Mouse (Mus musculus): ENCODE measurements at regions not wholly inside any gene's neighbourhood (a gene's known extent, or its start where the extent isn't known, plus 50 kb on each side); places are given as distances from the start of the nearest gene placed in this dataset.

- DNase-seq, result no peak
Measured at GRCm38 (mm10) chr13:110450526-110450925, 55.7 kb downstream of the Plk2 start.

GRCm38 (mm10) chr13:110452009-110452525 is 57.2 kb downstream of the Plk2 start:
- DNase-seq, result no peak

GRCm38 (mm10) chr13:110455085-110455484 is 60.2 kb downstream of the Plk2 start:
- DNase-seq, result no peak

GRCm38 (mm10) chr13:110455569-110456196 is 60.8 kb downstream of the Plk2 start:
- no peak for DNase-seq

GRCm38 (mm10) chr13:110458701-110459100 is 63.9 kb downstream of the Plk2 start:
- DNase-seq, result no peak

- no peak for DNase-seq
Measured at GRCm38 (mm10) chr13:110461581-110461980, 66.7 kb downstream of the Plk2 start.

GRCm38 (mm10) chr13:110471526-110471925 is 76.7 kb downstream of the Plk2 start:
- DNase-seq, result no peak

- DNase-seq, result no peak
Measured at GRCm38 (mm10) chr13:110477709-110478108, 82.9 kb downstream of the Plk2 start.

- no peak for DNase-seq
Measured at GRCm38 (mm10) chr13:110484358-110484940, 89.6 kb downstream of the Plk2 start.

GRCm38 (mm10) chr13:110485515-110485914 is 90.7 kb downstream of the Plk2 start:
- no peak for DNase-seq

- DNase-seq, result no peak
Measured at GRCm38 (mm10) chr13:110490166-110490565, 95.3 kb downstream of the Plk2 start.

GRCm38 (mm10) chr13:110492296-110493001 is 97.6 kb downstream of the Plk2 start:
- peak; percentile 14 for DNase-seq

- DNase-seq, result no peak
Measured at GRCm38 (mm10) chr13:110493002-110493552, 98.2 kb downstream of the Plk2 start.

GRCm38 (mm10) chr13:110497461-110497860 is 102.6 kb downstream of the Plk2 start:
- no peak for DNase-seq

GRCm38 (mm10) chr13:110507814-110508362 is 113.0 kb downstream of the Plk2 start:
- no peak for DNase-seq

GRCm38 (mm10) chr13:110517986-110518385 is 123.1 kb downstream of the Plk2 start:
- DNase-seq, result no peak

- no peak for DNase-seq
Measured at GRCm38 (mm10) chr13:110522974-110523373, 128.1 kb downstream of the Plk2 start.

GRCm38 (mm10) chr13:110527681-110528080 is 132.8 kb downstream of the Plk2 start:
- no peak for DNase-seq

- DNase-seq, result no peak
Measured at GRCm38 (mm10) chr13:110529624-110530023, 134.8 kb downstream of the Plk2 start.

GRCm38 (mm10) chr13:110534320-110534764 is 139.5 kb downstream of the Plk2 start:
- DNase-seq, result peak; percentile 49

- DNase-seq, result no peak
Measured at GRCm38 (mm10) chr13:110535785-110536184, 140.9 kb downstream of the Plk2 start.

GRCm38 (mm10) chr13:110537960-110538463 is 143.2 kb downstream of the Plk2 start:
- DNase-seq, result peak; percentile 64

Measured in adrenal gland, adult 2 months (tissue).